Mouse (Mus musculus) liver, postnatal 0 days (tissue): ENCODE measurements around the gene Calm1.

Experiments used
- CTCF ChIP-seq: sonication (generic); IDR thresholded peaks from 2 replicates; pipeline ENCODE4 v1.5.1; 2016; ENCODE audit warnings: antibody characterized with exemption, low read depth
- EP300 ChIP-seq: IDR thresholded peaks from 2 replicates; pipeline ENCODE4 v1.6.1; 2016; ENCODE audit warnings: antibody characterized with exemption, low read depth, mild to moderate bottlenecking

DNA sequence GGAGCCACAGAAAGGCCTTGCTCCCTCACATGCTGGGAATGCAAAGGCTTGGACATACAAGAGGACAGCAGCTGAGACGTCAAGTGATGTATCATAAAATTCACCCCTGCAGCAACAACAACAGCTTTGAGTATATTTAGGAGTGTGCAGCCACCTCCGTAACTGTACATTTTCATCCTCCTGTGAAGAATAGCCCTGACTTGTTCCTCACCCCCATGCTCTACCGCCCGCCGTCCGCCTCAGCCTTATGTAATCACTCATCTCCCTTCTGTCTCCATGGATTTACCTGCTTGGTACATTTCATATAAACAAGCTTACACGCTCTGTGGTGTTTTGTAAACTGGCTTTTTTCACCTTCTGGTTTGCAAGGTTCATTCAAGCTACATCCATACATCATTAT, 46.8 kb upstream of the Calm1 start:
- TF ChIP-seq CTCF (no peak), EP300 (no peak)
